Mouse (Mus musculus) MEL (cell line): ENCODE results near the gene Map2k5.

Experiments
- BHLHE40 ChIP-seq: IDR thresholded peaks from 2 replicates; pipeline ENCODE4 v1.6.1; 2012; ENCODE audit warnings: low read depth, mild to moderate bottlenecking, inconsistent platforms, low read length, improper control_type of control experiment, borderline replicate concordance
- CTCF ChIP-seq, 3 experiments: IDR thresholded peaks in 2 of 3; conservative IDR thresholded peaks in 1 of 3; 2 replicates each; pipeline ENCODE4 v1.5.1; 2011 to 2012; ENCODE audit warnings: low read length in 3 of 3, low read depth in 2 of 3, mild to moderate bottlenecking in 2 of 3, improper control_type of control experiment in 1 of 3, inconsistent platforms in 1 of 3, mixed read lengths in 1 of 3, moderate library complexity in 1 of 3; ENCODE audit not compliant: control insufficient read depth in 1 of 3, insufficient read depth in 1 of 3, poor library complexity in 1 of 3, severe bottlenecking in 1 of 3
- EP300 ChIP-seq, 2 experiments: IDR thresholded peaks; 2 replicates each; pipeline ENCODE4 v1.6.1; 2011; ENCODE audit warnings: improper control_type of control experiment in 2 of 2, low read length in 2 of 2, low read depth in 1 of 2, mild to moderate bottlenecking in 1 of 2
- GATA1 ChIP-seq: IDR thresholded peaks from 2 replicates; pipeline ENCODE4 v1.6.1; 2011; ENCODE audit warnings: low read depth, low read length, improper control_type of control experiment
- MAFK ChIP-seq: IDR thresholded peaks from 2 replicates; pipeline ENCODE4 v1.6.1; 2011; ENCODE audit warnings: low read depth, mild to moderate bottlenecking, low read length, improper control_type of control experiment, borderline replicate concordance
- MYC ChIP-seq: IDR thresholded peaks from 2 replicates; pipeline ENCODE4 v1.6.1; 2011; ENCODE audit warnings: low read depth, mild to moderate bottlenecking, low read length, improper control_type of control experiment, moderate library complexity
- POLR2A ChIP-seq, 2 experiments: IDR thresholded peaks; 2 replicates each; pipeline ENCODE4 v1.6.1; 2011 to 2012; ENCODE audit warnings: low read length in 2 of 2, mild to moderate bottlenecking in 2 of 2, control low read depth in 1 of 2, improper control_type of control experiment in 1 of 2, low read depth in 1 of 2, moderate library complexity in 1 of 2; ENCODE audit not compliant: control insufficient read depth in 1 of 2, insufficient read depth in 1 of 2, poor library complexity in 1 of 2
- SMC3 ChIP-seq: IDR thresholded peaks from 2 replicates; pipeline ENCODE4 v1.6.1; 2011; ENCODE audit warnings: low read depth, low read length, improper control_type of control experiment
- TBP ChIP-seq: IDR thresholded peaks from 2 replicates; pipeline ENCODE4 v1.8.0; 2011; ENCODE audit warnings: low read depth, low read length, improper control_type of control experiment
- TCF12 ChIP-seq: IDR thresholded peaks from 2 replicates; pipeline ENCODE4 v1.6.1; 2014; ENCODE audit warnings: low read depth, mild to moderate bottlenecking, inconsistent platforms, low read length, improper control_type of control experiment, moderate library complexity
- ZC3H11A ChIP-seq: IDR thresholded peaks from 2 replicates; pipeline ENCODE4 v1.6.1; 2012; ENCODE audit warnings: low read depth, mild to moderate bottlenecking, inconsistent platforms, low read length, improper control_type of control experiment
- ZMIZ1 ChIP-seq: IDR thresholded peaks from 2 replicates; pipeline ENCODE4 v1.6.1; 2012; ENCODE audit warnings: low read depth, mild to moderate bottlenecking, inconsistent platforms, low read length, improper control_type of control experiment, moderate library complexity

DNA sequence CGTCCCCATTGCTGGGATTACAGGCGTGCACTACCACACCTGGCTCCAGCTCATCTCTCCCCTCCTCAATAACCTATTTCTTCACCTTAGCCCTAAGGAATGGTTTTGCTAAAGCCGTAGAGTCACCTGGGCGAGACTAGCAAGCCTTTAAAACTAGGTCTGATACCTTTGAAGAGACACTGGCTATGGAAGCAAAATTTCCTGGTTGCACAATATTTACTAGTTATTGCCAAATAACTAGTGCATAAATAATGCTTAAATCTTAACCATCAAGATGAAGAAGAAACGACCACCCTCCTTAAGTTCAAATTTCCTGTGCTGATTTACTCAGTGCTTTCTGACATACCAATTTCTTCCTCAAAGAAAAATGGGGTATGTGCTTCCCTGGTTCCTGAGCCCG, 244.0 kb downstream of the Map2k5 start:
- TF ChIP-seq CTCF (IDR thresholded peaks at IDR 0.05 in 2 of 3, conservative IDR thresholded peaks at IDR 0.05 in 1 of 3; ENCODE audit: control insufficient read depth in 1 of 3, insufficient read depth in 1 of 3, low read depth in 2 of 3, low read length in 3 of 3, poor library complexity in 1 of 3, severe bottlenecking in 1 of 3) (no peak), POLR2A (IDR thresholded peaks at IDR 0.05; ENCODE audit: control insufficient read depth in 1 of 2, insufficient read depth in 1 of 2, low read depth in 1 of 2, low read length in 2 of 2, poor library complexity in 1 of 2) (no peak), TBP (no peak), ZMIZ1 (no peak), MYC (no peak), BHLHE40 (no peak), EP300 (IDR thresholded peaks at IDR 0.05; ENCODE audit: low read depth in 1 of 2, low read length in 2 of 2) (no peak), ZC3H11A (no peak), MAFK (no peak), SMC3 (no peak), GATA1 (no peak), TCF12 (no peak)
